Mouse (Mus musculus): ENCODE data around the gene Cav3.

DNA sequence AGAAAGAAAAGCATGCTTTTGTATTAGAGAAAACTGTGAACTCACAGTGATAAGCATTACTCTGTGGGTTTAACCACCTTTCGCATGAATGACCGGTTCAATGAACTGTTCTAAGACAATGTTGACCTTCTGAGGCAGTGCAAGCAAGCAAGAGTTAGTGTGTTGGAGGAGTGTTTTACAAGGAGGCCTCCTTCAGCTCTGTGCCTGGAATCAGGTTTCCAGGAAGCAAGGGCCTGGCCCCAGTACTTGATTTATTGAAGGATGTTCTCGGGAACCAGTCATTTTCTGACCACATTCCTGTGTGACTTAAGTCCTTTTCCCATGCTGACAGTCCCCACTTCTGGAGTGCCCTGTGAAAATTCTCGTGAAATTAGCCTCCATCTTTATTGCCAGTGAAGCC is 35.9 kb downstream of the Cav3 start:
- TF ChIP-seq CTCF (IDR thresholded peaks at IDR 0.05; ENCODE audit: low read depth, low read length) (no peak), POLR2A (IDR thresholded peaks at IDR 0.05; ENCODE audit: extremely low read depth, insufficient read depth, low read length) (no peak)

Data from liver, adult 2 months (tissue).